Mouse (Mus musculus): Measurements from ENCODE around the gene 4930518I15Rik. TPM values are rescaled to one million over a fixed set of nuclear protein-coding genes. Genes with fewer than 3 reads are reported as not detected.
"Not testable (repeated sequence)": the region's sequence is repeated elsewhere in the genome, so short reads cannot be mapped to it uniquely, and the experiment has no call there.

4930518I15Rik gene
- polyA plus RNA-seq (2016; fragmentation: Nextera tagmentation; extraction: Ambion mirVana) = 8.1 and 9.4 TPM in 2 replicates

GRCm38 (mm10) chr2:156857835-156858234 lies at the start of gene 4930518I15Rik:
4930518I15Rik (minus strand) TSS chr2:156857946.
- H3K36me3 ChIP-seq = peaks cover 71% of the 10 kb centered on the region
- H3K9me3 ChIP-seq = no peaks in the 10 kb centered on the region
- H3K27me3 ChIP-seq (ENCODE audit: insufficient read depth, poor library complexity, severe bottlenecking) = no peaks in the 10 kb centered on the region
- 89% methylated on average over 2 of the region's 2 CpGs for WGBS
- H3K27ac ChIP-seq = no peak within 1 kb of the TSS
- no peak for DNase-seq (ENCODE audit: low spot score)
- peaks cover 12% of the 10 kb centered on the region for H3K4me1 ChIP-seq (replicated peaks)
- no peak within 1 kb of the TSS for H3K4me3 ChIP-seq

GRCm38 (mm10) chr2:156905931-156906330 lies 48.2 kb upstream of the 4930518I15Rik start:
- not testable (repeated sequence) for DNase-seq (ENCODE audit: low spot score)

GRCm38 (mm10) chr2:156904976-156905717 lies 47.4 kb upstream of the 4930518I15Rik start:
- no peak overlapping the region for H3K27ac ChIP-seq
- no peaks in the 10 kb centered on the region for H3K36me3 ChIP-seq
- 26% methylated on average over 6 of the region's 6 CpGs for WGBS
- H3K9me3 ChIP-seq = no peaks in the 10 kb centered on the region
- no peaks in the 10 kb centered on the region for H3K27me3 ChIP-seq (ENCODE audit: insufficient read depth, poor library complexity, severe bottlenecking)
- H3K4me1 ChIP-seq (replicated peaks) = no peaks in the 10 kb centered on the region
- H3K4me3 ChIP-seq = no peak overlapping the region
- peak; percentile 60 for DNase-seq (ENCODE audit: low spot score)

More at GRCm38 (mm10) chr2:156905931-156906330, 48.2 kb upstream of the 4930518I15Rik start:
- H3K4me1 ChIP-seq (replicated peaks); H3K4me3 ChIP-seq; H3K9me3 ChIP-seq; H3K27me3 ChIP-seq (ENCODE audit: insufficient read depth, poor library complexity, severe bottlenecking); H3K36me3 ChIP-seq: not testable (repeated sequence)
- WGBS = 41% methylated on average over 4 of the region's 4 CpGs
- 0 out of 2 replicates have a peak overlapping the region, but pooled peaks have one; percentile 12 for H3K27ac ChIP-seq

- no peak for DNase-seq (ENCODE audit: low spot score)
- H3K27ac ChIP-seq = no peak overlapping the region
- H3K4me3 ChIP-seq = no peak overlapping the region
- no peaks in the 10 kb centered on the region for H3K27me3 ChIP-seq (ENCODE audit: insufficient read depth, poor library complexity, severe bottlenecking)
- no peaks in the 10 kb centered on the region for H3K4me1 ChIP-seq (replicated peaks)
- no peaks in the 10 kb centered on the region for H3K36me3 ChIP-seq
- H3K9me3 ChIP-seq = no peaks in the 10 kb centered on the region
- WGBS = 34% methylated on average over 2 of the region's 2 CpGs
These were observed 45.6 kb upstream of the 4930518I15Rik start for GRCm38 (mm10) chr2:156903367-156903766.

GRCm38 (mm10) chr2:156902411-156902810 lies 44.7 kb upstream of the 4930518I15Rik start:
- DNase-seq (ENCODE audit: low spot score); H3K4me3 ChIP-seq; H3K36me3 ChIP-seq; H3K4me1 ChIP-seq (replicated peaks); H3K27ac ChIP-seq; H3K27me3 ChIP-seq (ENCODE audit: insufficient read depth, poor library complexity, severe bottlenecking); H3K9me3 ChIP-seq: not testable (repeated sequence)
- 70% methylated on average over 4 of the region's 4 CpGs for WGBS

GRCm38 (mm10) chr2:156901883-156902282 lies 44.1 kb upstream of the 4930518I15Rik start:
- H3K27me3 ChIP-seq (ENCODE audit: insufficient read depth, poor library complexity, severe bottlenecking) = no peaks in the 10 kb centered on the region
- no peaks in the 10 kb centered on the region for H3K36me3 ChIP-seq
- no peak overlapping the region for H3K4me3 ChIP-seq
- no peak overlapping the region for H3K27ac ChIP-seq
- 77% methylated on average over 6 of the region's 6 CpGs for WGBS
- DNase-seq (ENCODE audit: low spot score) = no peak
- no peaks in the 10 kb centered on the region for H3K4me1 ChIP-seq (replicated peaks)
- no peaks in the 10 kb centered on the region for H3K9me3 ChIP-seq

GRCm38 (mm10) chr2:156901344-156901743 lies 43.6 kb upstream of the 4930518I15Rik start:
- Histone ChIP-seq H3K36me3 (no peaks in the 10 kb centered on the region), H3K4me3 (no peak overlapping the region), H3K4me1 (replicated peaks) (no peaks in the 10 kb centered on the region), H3K9me3 (no peaks in the 10 kb centered on the region), H3K27me3 (ENCODE audit: insufficient read depth, poor library complexity, severe bottlenecking) (no peaks in the 10 kb centered on the region), H3K27ac (no peak overlapping the region)
- no peak for DNase-seq (ENCODE audit: low spot score)
- 70% methylated on average over 2 of the region's 2 CpGs for WGBS

GRCm38 (mm10) chr2:156899184-156899583 lies 41.4 kb upstream of the 4930518I15Rik start:
- H3K27ac ChIP-seq = no peak overlapping the region

GRCm38 (mm10) chr2:156898374-156898773 lies 40.6 kb upstream of the 4930518I15Rik start:
- H3K4me3 ChIP-seq = no peak overlapping the region
- no peaks in the 10 kb centered on the region for H3K36me3 ChIP-seq
- H3K9me3 ChIP-seq = no peaks in the 10 kb centered on the region
- H3K27me3 ChIP-seq (ENCODE audit: insufficient read depth, poor library complexity, severe bottlenecking) = no peaks in the 10 kb centered on the region
- 83% methylated on average over 4 of the region's 4 CpGs for WGBS
- no peaks in the 10 kb centered on the region for H3K4me1 ChIP-seq (replicated peaks)
- no peak for DNase-seq (ENCODE audit: low spot score)
- H3K27ac ChIP-seq = no peak overlapping the region

More at GRCm38 (mm10) chr2:156899184-156899583, 41.4 kb upstream of the 4930518I15Rik start:
- no peak overlapping the region for H3K4me3 ChIP-seq
- H3K9me3 ChIP-seq = no peaks in the 10 kb centered on the region
- WGBS = 78% methylated on average over 4 of the region's 4 CpGs
- DNase-seq (ENCODE audit: low spot score) = no peak
- no peaks in the 10 kb centered on the region for H3K27me3 ChIP-seq (ENCODE audit: insufficient read depth, poor library complexity, severe bottlenecking)
- H3K36me3 ChIP-seq = no peaks in the 10 kb centered on the region
- no peaks in the 10 kb centered on the region for H3K4me1 ChIP-seq (replicated peaks)

- Histone ChIP-seq H3K27me3 (ENCODE audit: insufficient read depth, poor library complexity, severe bottlenecking) (no peaks in the 10 kb centered on the region), H3K4me1 (replicated peaks) (peaks cover 10% of the 10 kb centered on the region), H3K27ac (no peak overlapping the region), H3K36me3 (no peaks in the 10 kb centered on the region), H3K4me3 (no peak overlapping the region), H3K9me3 (no peaks in the 10 kb centered on the region)
- WGBS = 88% methylated on average over 9 of the region's 9 CpGs
- no peak for DNase-seq (ENCODE audit: low spot score)
These were observed 39.3 kb upstream of the 4930518I15Rik start for GRCm38 (mm10) chr2:156897034-156897433.

GRCm38 (mm10) chr2:156896384-156896914 lies 38.7 kb upstream of the 4930518I15Rik start:
- Histone ChIP-seq H3K36me3 (no peaks in the 10 kb centered on the region), H3K9me3 (no peaks in the 10 kb centered on the region), H3K4me1 (replicated peaks) (peaks cover 13% of the 10 kb centered on the region), H3K27me3 (ENCODE audit: insufficient read depth, poor library complexity, severe bottlenecking) (no peaks in the 10 kb centered on the region), H3K4me3 (no peak overlapping the region), H3K27ac (no peak overlapping the region)
- no peak for DNase-seq (ENCODE audit: low spot score)
- 86% methylated on average over 9 of the region's 9 CpGs for WGBS

GRCm38 (mm10) chr2:156894496-156895265 lies 36.9 kb upstream of the 4930518I15Rik start:
- no peak overlapping the region for H3K27ac ChIP-seq
- H3K4me1 ChIP-seq (replicated peaks) = peaks cover 13% of the 10 kb centered on the region
- 87% methylated on average over 15 of the region's 15 CpGs for WGBS
- DNase-seq (ENCODE audit: low spot score) = no peak
- H3K4me3 ChIP-seq = no peak overlapping the region
- no peaks in the 10 kb centered on the region for H3K36me3 ChIP-seq
- H3K27me3 ChIP-seq (ENCODE audit: insufficient read depth, poor library complexity, severe bottlenecking) = no peaks in the 10 kb centered on the region
- H3K9me3 ChIP-seq = no peaks in the 10 kb centered on the region

GRCm38 (mm10) chr2:156892821-156893220 lies 35.1 kb upstream of the 4930518I15Rik start:
- Histone ChIP-seq H3K4me3 (no peak overlapping the region), H3K27ac (no peak overlapping the region), H3K27me3 (ENCODE audit: insufficient read depth, poor library complexity, severe bottlenecking) (no peaks in the 10 kb centered on the region), H3K36me3 (no peaks in the 10 kb centered on the region), H3K9me3 (no peaks in the 10 kb centered on the region), H3K4me1 (replicated peaks) (peaks cover 13% of the 10 kb centered on the region)
- WGBS = 72% methylated on average over 6 of the region's 6 CpGs
- DNase-seq (ENCODE audit: low spot score) = no peak

All from hindbrain, embryonic 10.5 days (tissue).